Mouse (Mus musculus): ENCODE data around the gene Oas1g. TPM values are rescaled to one million over a fixed set of nuclear protein-coding genes. Genes with fewer than 3 reads are reported as not detected.
"Not testable (repeated sequence)": the region's sequence is repeated elsewhere in the genome, so short reads cannot be mapped to it uniquely, and the experiment has no call there.

Gene Oas1g
- not detected for total RNA-seq (2021)
- long read RNA-seq, result 0 reads

GRCm38 (mm10) chr5:120887413-120887812 lies at the start of gene Oas1g:
Oas1g (minus strand) TSS chr5:120887613.
- not testable (repeated sequence) for DNase-seq (ENCODE audit: low spot score in 2 of 2)

GRCm38 (mm10) chr5:120933966-120934365 lies 46.6 kb upstream of the Oas1g start:
- no peak for DNase-seq (ENCODE audit: low spot score in 2 of 2)

DNA sequence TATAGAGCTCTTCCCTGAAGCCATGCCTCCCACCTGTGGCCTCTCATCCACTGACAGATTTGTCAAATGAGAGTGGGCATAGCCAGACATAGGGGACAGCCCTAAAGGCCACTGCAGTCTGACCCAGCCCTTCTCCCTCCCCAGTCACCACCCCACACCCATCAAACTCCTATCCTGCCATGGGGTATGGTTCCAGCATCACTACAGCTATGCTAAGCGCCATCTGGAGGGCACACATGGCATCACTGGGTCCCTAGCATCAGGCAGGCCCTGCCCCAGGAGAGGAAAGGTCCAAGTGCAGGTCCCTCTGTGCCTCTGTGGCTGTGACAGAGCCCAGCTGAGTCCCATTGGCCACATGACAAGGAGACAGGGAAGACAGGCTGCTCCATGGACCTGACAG lies 39.6 kb upstream of the Oas1g start:
- DNase-seq (ENCODE audit: low spot score in 2 of 2), result no peak

- not testable (repeated sequence) for DNase-seq (ENCODE audit: low spot score in 2 of 2)
Measured at GRCm38 (mm10) chr5:120926311-120926710, 38.9 kb upstream of the Oas1g start.

DNA sequence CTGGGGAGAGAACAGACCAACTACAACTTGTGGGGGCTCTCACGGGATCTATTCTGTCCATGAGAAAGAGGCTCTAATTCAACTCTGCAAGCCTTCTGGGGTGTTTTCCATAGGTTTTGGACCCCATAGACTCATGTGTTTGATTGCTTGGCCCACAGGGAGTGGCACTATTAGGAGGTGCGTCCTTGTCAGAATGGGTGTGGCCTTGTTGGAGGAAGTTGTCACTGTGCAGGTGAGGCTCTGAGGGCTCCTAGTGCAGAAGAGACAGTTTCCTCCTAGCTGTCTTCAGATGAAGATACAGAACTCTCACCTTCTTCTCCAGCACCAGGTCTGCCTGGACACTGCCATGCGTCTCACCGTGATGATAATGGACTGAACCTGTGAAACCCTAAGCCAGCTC lies 37.1 kb upstream of the Oas1g start:
- not testable (repeated sequence) for DNase-seq (ENCODE audit: low spot score in 2 of 2)

DNA sequence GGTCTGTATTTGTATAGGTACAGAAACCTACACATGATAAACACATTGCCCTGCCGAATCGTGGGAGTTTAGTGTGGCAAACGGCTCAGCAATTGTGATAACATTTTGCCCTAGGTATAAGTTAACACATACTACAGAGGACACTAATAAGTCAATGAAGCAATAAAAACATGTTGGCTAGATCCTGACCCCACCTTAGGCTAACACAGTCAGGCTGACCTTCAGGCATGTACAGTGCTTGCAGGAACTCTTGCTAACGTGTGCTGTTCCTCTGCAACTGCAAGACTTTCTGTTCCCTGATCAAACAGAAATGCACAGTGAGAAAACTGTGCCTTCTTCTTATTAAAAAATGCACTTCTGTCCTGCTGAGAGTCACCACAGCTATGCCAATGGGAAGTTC lies 36.6 kb upstream of the Oas1g start:
- no peak for DNase-seq (ENCODE audit: low spot score in 2 of 2)

- no peak for DNase-seq (ENCODE audit: low spot score in 2 of 2)
Measured at GRCm38 (mm10) chr5:120920296-120920695, 32.9 kb upstream of the Oas1g start.

- DNase-seq (ENCODE audit: low spot score in 2 of 2), result not testable (repeated sequence)
Measured at GRCm38 (mm10) chr5:120919156-120919935, 31.9 kb upstream of the Oas1g start.

GRCm38 (mm10) chr5:120914204-120914603 lies 26.8 kb upstream of the Oas1g start, which contains the start of gene Oas1d:
Oas1d (plus strand) TSS chr5:120914536.
- not testable (repeated sequence) for DNase-seq (ENCODE audit: low spot score in 2 of 2)

DNA sequence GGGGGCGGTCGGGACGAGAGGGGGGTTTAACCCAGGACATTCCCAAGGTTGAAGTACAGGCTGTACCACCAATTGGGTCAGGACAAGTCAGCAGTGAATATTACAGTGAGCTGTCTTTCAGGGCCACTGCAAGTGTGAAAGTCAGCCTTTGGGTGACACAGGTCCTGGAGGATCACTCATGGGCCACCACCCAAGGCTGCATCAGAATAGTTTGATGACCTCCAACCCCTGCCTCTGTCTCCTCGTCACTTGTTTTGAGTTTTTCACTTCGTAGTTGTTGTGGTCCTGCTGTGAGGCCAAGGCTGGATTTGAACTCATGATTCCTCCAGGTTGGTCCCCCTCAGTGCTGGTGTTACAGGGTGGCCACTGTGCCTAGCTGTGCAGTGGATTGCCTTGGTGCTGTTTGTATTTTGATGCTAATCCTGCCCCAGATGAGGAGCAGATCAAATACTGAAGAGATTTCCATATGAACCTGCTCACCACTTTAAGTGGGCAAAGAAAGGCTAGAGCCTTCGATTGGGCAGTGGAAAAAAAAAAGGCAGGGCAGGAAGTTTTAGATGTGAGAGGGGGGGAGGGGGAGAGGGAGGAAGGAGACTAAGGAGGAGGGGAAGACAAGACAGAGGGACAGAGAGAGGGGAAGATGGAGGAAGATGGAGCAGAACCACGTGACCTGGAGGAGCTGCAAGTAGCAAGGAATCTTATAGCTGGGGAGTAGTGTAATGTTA lies 20.9 kb upstream of the Oas1g start:
- no peak for DNase-seq (ENCODE audit: low spot score in 2 of 2)

- DNase-seq (ENCODE audit: low spot score in 2 of 2), result not testable (repeated sequence)
Measured at GRCm38 (mm10) chr5:120906791-120907733, 19.6 kb upstream of the Oas1g start, which contains the start of gene Oas1a. Oas1a (minus strand) TSS chr5:120907521.

GRCm38 (mm10) chr5:120902056-120902455 lies 14.6 kb upstream of the Oas1g start:
- DNase-seq (ENCODE audit: low spot score in 2 of 2), result no peak

GRCm38 (mm10) chr5:120900666-120901065 lies 13.3 kb upstream of the Oas1g start:
- DNase-seq (ENCODE audit: low spot score in 2 of 2), result no peak

- DNase-seq (ENCODE audit: low spot score in 2 of 2), result no peak
Measured at GRCm38 (mm10) chr5:120898726-120899125, 11.3 kb upstream of the Oas1g start.

- DNase-seq (ENCODE audit: low spot score in 2 of 2), result no peak
Measured at GRCm38 (mm10) chr5:120898307-120898706, 10.9 kb upstream of the Oas1g start.

GRCm38 (mm10) chr5:120895231-120895900 lies 8.0 kb upstream of the Oas1g start:
- no peak for DNase-seq (ENCODE audit: low spot score in 2 of 2)

DNA sequence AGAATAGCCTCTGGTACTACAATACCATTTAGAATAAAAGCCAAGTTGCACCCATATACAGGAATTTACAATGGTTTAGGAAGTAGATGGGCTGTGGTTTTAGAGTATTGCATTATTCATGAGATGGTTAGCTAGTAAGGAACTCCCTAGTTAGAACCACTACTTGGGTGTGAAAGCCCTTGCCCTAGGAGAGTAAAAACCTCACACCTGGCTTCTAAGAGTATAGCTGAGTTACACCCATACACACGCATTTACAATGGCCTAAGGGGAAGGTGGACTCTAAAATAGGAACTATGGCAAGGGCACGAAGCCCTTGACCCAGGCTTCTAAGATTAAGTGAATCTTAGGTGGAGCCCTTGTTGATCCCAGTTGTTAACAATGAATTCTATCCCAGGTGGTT lies 7.3 kb upstream of the Oas1g start:
- DNase-seq (ENCODE audit: low spot score in 2 of 2), result not testable (repeated sequence)

DNA sequence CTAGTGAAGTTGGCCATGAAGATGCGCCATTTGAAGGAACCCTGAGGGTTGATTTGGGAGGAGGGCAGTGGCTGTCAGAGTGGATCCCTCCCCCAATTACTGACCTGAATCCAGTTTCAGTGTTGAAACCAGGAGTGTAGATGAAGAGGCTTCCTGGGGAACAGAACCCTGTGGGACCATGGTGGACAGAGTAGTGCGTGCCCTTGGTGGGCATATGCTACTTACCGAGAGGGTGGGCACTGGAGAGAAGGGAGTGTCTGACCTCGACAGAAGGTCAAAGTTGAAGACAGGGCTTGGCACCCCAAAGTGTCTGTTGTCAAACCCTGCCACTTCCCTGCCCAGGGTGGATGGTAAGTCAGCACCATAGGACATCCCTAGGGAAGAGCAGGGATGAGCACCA lies 6.5 kb upstream of the Oas1g start:
- not testable (repeated sequence) for DNase-seq (ENCODE audit: low spot score in 2 of 2)

GRCm38 (mm10) chr5:120892243-120892660 lies 4.8 kb upstream of the Oas1g start:
- DNase-seq (ENCODE audit: low spot score in 2 of 2), result no peak

GRCm38 (mm10) chr5:120891566-120892242 lies 4.3 kb upstream of the Oas1g start:
- not testable (repeated sequence) for DNase-seq (ENCODE audit: low spot score in 2 of 2)
